Mouse (Mus musculus): ENCODE measurements around the gene Tnpo3. TPM values are rescaled to one million over a fixed set of nuclear protein-coding genes. Genes with fewer than 3 reads are reported as not detected.
A peak's percentile ranks its signal among the peaks of the same experiment; 100 is the strongest.

Tnpo3 gene
- 43.0 and 46.2 TPM in 2 replicates for polyA plus RNA-seq (2012; rRNA removed)

DNA sequence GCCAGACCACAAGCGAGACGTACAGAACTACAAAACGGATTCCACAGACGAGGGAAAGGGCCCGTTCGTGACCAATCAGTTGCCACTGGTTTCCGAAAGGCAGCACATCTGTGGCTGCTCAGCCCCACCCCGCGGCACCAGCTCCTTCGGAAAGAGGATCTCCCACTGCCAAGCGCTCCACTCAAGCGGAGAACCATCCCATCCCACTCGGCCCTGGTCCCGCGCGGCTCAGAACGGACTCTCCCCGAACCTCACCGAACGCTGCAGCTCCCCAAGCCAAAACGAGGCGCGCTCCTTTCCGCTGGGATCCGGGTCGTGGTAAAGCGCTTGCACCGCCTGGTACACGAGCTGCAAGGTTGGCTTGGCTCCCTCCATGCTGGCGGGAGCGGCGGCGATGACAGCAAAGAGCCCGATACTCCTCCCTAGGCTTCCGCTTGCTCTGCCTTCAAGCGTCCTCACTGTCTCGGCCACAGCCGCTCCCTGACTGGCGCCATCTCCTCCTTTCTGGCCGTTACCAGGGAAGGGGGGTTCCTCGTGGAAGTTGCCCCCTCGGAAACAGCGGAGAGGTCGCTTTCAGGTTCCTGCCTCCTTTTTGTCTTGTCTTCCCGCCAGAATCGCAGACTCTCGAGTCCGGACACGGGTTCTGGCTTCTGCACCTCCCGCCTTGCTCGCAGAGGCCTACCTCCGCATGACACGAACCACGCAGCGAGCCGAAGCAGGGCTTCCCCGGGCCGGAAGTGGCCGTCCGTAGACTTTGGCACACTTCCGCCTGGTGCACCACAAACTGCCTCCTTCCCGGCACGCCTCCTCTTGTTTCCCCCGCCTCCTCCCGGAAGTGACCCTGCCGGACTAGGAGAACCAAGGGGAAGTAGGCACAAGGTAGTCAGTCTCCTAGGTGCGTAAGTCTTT, at the start of gene Tnpo3:
Gene Tnpo3 (minus strand): TSS at position 777 of the 909 bp plus-strand sequence.
- peak; percentile 66 for DNase-seq (ENCODE audit: low read depth)

DNA sequence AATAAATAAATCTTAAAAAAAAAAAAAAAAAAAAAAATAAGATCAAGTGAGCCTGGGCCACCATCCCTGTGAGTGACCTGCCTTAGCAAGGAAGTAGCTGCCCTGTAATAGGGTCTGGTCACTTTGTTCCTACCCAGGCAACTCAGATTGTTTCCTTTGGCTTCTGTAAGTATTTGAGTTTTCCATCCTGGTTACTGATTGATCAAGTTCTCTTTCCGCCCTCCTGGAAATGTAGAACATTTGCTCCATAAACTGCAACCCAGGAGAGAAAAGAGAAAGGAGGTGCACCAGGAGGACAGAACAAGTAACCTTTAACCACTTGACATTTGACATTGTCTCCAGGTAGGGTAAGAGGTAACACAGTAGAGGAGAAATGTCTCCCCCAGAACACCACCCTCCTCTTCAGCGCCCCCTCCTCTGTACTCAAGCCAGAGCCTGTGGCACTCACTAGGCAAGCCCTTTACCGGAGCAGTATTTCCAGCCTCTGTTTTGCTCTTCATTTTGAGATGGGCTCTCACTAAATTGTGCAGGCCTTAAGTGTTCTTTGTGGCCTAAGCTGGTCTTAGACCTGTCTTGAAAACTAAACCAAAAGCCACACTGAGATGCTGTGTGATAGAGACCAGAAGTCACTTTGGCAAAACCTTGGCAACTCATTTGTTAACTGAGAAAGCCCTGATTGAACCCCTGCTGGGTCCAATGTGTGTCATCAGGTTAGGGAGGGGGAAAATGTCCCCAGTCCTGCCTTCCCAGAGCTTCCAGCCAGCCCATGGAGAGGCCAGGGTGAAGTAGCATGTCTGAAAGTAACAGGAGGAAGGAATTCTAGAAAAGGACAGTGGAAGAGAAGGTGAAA, 49.2 kb upstream of the Tnpo3 start:
- DNase-seq (ENCODE audit: low read depth) = no peak

- DNase-seq (ENCODE audit: low read depth) = no peak
Measured at GRCm38 (mm10) chr6:29653271-29653670, 43.6 kb upstream of the Tnpo3 start.

DNA sequence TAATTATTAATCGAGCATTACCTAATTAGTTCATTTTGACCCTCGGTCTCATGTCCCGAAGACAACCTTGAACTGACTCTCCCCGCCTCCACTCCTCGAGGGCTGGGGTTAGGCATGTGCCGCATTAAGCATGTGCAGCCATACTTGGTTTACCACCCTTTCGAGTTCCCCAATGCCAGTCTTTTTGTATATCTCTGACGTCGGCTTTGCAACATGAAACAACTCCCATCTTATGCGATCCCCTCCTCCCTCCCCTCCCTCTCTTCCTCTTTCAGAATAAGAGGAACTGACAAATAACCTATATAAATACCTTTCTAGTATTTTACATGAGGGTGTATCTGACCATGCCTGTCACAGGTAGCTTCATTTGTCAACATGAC, 40.5 kb upstream of the Tnpo3 start:
- no peak for DNase-seq (ENCODE audit: low read depth)

DNA sequence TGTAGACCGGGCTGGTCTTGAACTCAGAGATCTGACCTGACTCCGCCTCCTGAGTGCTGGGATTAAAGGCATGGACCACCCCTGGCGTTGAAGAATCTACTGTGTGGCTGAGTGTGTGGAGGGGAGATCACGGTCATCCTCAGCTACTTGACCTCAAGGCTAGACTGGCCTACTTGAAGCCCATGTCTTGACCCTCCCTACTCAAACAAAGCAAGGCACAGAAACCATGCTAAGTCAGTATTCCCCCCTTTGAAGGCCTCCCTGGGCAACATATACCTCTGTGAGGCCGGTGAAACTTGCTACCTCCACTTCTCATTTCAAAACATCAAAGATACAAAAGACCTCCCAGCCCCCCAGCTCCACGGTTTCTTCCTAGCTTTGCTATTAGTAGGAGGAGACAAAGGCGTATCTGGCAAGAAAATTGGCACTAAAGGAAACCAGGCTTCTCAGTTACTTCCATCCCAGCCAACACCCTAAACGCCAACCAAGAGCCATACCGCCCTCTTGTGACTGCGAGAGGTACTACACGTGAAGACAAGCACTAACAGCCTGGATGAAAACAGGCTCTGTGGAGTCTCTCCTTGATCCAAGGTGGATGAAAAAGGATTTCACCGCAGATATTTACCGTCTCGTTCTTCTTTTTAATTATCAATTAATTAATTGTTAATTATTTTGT, 39.9 kb upstream of the Tnpo3 start:
- peak; percentile 46 for DNase-seq (ENCODE audit: low read depth)

DNA sequence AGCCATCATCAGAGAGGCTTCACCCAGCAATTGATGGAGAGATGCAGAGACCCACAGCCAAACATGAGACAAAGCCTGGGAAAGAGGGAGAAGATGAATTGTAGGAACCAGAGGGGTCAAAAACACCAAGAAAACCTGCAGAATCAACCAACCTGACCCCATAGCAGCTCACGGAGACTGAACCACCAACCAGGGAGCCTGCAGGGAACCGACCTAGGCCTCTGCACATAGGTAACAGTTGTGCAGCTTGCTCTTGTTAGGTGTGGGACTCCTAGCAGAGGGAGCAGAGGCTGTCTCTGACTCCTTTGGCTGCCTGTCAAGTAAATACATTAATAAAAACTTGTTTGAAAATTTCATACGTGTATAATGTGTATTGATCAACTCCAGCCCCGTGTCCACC, 32.1 kb upstream of the Tnpo3 start:
- no peak for DNase-seq (ENCODE audit: low read depth)

- no peak for DNase-seq (ENCODE audit: low read depth)
Measured at GRCm38 (mm10) chr6:29639580-29640419, 30.1 kb upstream of the Tnpo3 start.

- DNase-seq (ENCODE audit: low read depth) = no peak
Measured at GRCm38 (mm10) chr6:29638844-29639460, 29.3 kb upstream of the Tnpo3 start.

DNA sequence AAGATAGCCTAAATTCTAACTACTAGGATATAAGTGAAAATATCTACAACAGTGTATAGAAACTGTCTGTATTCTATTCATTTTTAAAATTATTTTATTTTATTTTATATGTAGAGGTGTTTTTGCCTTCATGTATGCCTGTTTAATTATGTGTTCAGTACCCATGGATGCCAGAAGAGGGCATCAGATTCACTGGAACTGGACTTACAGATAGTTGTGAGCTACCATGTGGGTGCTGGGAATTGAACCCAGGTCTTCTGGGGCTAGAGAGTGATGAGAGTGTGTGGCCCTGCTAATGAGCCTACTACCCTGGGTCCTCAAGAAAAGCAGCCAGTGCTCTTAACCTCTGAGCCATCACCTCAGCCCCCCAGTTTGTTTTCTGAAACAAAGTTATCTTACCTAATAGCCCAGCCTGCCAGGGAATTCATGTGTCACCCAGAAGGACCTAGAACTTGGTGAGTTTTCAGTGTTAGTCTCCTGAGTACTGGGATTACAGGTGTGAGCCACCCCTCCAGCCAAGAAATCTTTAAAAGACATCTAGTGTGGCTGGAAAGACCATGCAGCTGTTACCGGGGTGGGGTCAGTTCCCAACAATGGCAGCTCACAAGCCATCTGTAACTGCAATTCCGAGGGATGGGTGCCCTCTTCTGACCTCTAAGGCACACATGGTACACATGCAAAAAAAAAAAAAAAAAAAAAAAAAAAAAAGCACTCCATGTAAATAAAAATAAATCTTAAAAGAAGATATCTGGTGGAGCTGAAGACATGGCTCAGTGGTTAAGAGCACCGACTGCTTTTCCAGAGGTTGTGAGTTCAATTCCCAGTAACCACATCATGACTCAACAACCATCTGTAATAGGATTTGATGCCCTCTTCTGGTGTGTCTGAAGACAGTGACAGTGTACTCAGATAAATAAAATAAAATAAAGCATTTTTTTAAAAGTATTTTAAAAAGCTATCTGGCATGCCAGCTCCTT, 28.0 kb upstream of the Tnpo3 start:
- DNase-seq (ENCODE audit: low read depth) = no peak

- DNase-seq (ENCODE audit: low read depth) = no peak
Measured at GRCm38 (mm10) chr6:29636322-29637092, 26.8 kb upstream of the Tnpo3 start.

DNA sequence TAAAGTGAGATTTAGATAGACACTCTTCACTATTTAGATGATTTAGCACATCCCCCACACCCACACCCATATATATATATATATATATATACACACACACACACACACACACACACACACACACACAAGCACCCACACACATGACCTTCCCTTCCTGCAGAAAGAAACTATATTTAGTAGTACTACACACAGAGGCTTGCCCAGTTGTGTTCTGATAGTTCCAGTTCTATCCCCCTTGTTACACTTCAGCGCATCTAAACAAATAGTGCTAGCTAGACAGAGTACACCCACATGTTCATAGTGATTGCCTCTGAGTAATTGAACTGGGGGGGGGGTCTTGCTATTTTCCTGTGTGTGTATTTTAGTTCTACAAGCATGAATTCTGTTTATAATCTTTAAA, 24.9 kb upstream of the Tnpo3 start:
- no peak for DNase-seq (ENCODE audit: low read depth)

DNA sequence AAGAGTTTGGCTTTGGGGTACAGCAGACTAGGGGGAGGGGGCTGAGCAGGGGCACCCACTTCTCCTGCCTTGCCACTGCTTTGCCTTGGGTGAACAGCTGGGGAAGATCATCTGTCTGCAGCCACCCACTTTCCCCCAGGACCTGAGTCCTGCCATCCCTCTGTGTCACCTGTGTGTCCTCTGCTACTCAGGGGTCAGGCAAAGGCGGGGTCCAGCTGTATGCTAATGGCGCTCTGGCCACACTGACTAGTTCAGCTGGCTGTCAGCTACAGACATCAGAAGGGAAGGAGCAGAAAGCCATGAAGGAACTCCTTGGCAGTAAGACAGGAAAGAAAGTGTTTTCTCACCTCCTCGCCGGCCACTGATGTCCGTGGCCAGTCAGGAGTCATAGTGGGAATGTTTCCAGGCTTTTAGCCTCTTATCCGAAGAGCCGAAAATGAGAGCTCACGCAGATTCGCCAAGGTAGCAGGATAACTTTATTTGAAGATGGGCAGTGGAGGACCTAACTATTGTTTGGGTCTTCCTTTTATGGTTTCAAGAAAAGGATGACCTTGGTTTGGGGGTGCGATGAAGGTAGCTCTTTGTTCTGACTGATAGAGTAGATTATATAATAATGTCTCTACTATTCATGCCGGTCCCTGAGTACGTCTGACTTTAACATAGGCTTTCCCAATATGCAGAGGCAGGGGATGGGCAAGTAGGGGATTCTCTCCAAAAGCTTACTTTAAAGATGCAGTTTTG, 23.0 kb upstream of the Tnpo3 start:
- no peak for DNase-seq (ENCODE audit: low read depth)

- no peak for DNase-seq (ENCODE audit: low read depth)
Measured at GRCm38 (mm10) chr6:29631751-29632551, 22.3 kb upstream of the Tnpo3 start.

GRCm38 (mm10) chr6:29630216-29630615, 20.5 kb upstream of the Tnpo3 start:
- no peak for DNase-seq (ENCODE audit: low read depth)

DNA sequence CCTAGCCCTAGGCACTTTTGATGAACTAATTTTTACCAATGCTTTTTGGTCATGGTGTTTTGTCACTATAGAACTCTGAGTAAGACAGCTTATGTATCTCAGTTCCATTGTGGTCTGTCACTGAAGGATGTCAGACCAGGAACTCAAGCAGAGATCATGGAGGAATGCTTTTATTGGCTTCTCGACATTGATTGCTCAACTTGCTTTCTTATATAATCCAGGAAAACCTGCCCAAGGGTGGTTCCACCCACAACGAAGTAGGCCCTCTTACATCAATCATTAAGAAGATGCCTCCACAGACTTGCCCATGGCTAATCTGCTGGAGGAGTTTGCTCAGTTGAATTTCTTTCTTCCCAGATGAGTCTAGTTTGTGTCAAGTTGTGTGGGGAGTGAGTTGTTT, 18.1 kb upstream of the Tnpo3 start:
- peak; percentile 77 for DNase-seq (ENCODE audit: low read depth)

GRCm38 (mm10) chr6:29623857-29624256, 14.2 kb upstream of the Tnpo3 start:
- no peak for DNase-seq (ENCODE audit: low read depth)

GRCm38 (mm10) chr6:29622273-29622672, 12.6 kb upstream of the Tnpo3 start:
- no peak for DNase-seq (ENCODE audit: low read depth)
